Mouse (Mus musculus): ENCODE measurements around the gene Wdr25. TPM values are rescaled to one million over a fixed set of nuclear protein-coding genes. Genes with fewer than 3 reads are reported as not detected.

Wdr25 gene
- total and polyA plus RNA-seq, 3 experiments = 8.7 to 10.8 TPM; not detected in 1

GRCm38 (mm10) chr12:109057736-109058135 lies 164.3 kb downstream of the Wdr25 start:
- no peak overlapping the region for H3K27ac ChIP-seq (ENCODE audit: control insufficient read depth, low read depth, low read length)
- no peak for DNase-seq (ENCODE audit: low read depth, low spot score)
- H3K36me3 ChIP-seq (ENCODE audit: control insufficient read depth in 1 of 2, insufficient read depth in 2 of 2, low read length in 2 of 2) = no peaks in the 10 kb centered on the region
- H3K79me2 ChIP-seq (ENCODE audit: control insufficient read depth, insufficient read depth, low read length, poor library complexity) = no peaks in the 10 kb centered on the region
- no peak overlapping the region for H3K4me3 ChIP-seq (ENCODE audit: control insufficient read depth in 1 of 2, insufficient read depth in 1 of 2, low read depth in 2 of 2, low read length in 2 of 2)
- H3K4me1 ChIP-seq (ENCODE audit: control insufficient read depth in 1 of 2, insufficient read depth in 2 of 2, low read length in 2 of 2) = no peaks in the 10 kb centered on the region
- H3K27me3 ChIP-seq (ENCODE audit: control insufficient read depth in 1 of 2, insufficient read depth in 2 of 2, low read length in 2 of 2) = no peaks in the 10 kb centered on the region
- no peaks in the 10 kb centered on the region for H3K9me3 ChIP-seq (replicated peaks; ENCODE audit: insufficient read depth, low read length)
- no peak for TF ChIP-seq MAFK (IDR thresholded peaks at IDR 0.05; ENCODE audit: borderline replicate concordance, low read depth, low read length)
- TF ChIP-seq KAT2A (conservative IDR thresholded peaks at IDR 0.05; ENCODE audit: low read depth, low read length) = no peak
- TF ChIP-seq TCF12 (IDR thresholded peaks at IDR 0.05; ENCODE audit: low read depth, low read length) = no peak
- no peak for TF ChIP-seq ZKSCAN1 (IDR thresholded peaks at IDR 0.05; ENCODE audit: low read depth, low read length)
- no peak for TF ChIP-seq ETS1 (IDR thresholded peaks at IDR 0.05; ENCODE audit: low read depth, low read length)
- no peak overlapping the region for H3K9ac ChIP-seq (ENCODE audit: control insufficient read depth, low read depth, low read length, poor library complexity, severe bottlenecking)

- Histone ChIP-seq H3K9ac (ENCODE audit: control insufficient read depth, low read depth, low read length, poor library complexity, severe bottlenecking) (no peak overlapping the region), H3K4me1 (ENCODE audit: control insufficient read depth in 1 of 2, insufficient read depth in 2 of 2, low read length in 2 of 2) (no peaks in the 10 kb centered on the region), H3K27ac (ENCODE audit: control insufficient read depth, low read depth, low read length) (no peak overlapping the region), H3K79me2 (ENCODE audit: control insufficient read depth, insufficient read depth, low read length, poor library complexity) (no peaks in the 10 kb centered on the region), H3K27me3 (ENCODE audit: control insufficient read depth in 1 of 2, insufficient read depth in 2 of 2, low read length in 2 of 2) (no peaks in the 10 kb centered on the region), H3K4me3 (ENCODE audit: control insufficient read depth in 1 of 2, insufficient read depth in 1 of 2, low read depth in 2 of 2, low read length in 2 of 2) (no peak overlapping the region), H3K36me3 (ENCODE audit: control insufficient read depth in 1 of 2, insufficient read depth in 2 of 2, low read length in 2 of 2) (no peaks in the 10 kb centered on the region), H3K9me3 (replicated peaks; ENCODE audit: insufficient read depth, low read length) (no peaks in the 10 kb centered on the region)
- no peak for DNase-seq (ENCODE audit: low read depth, low spot score)
- TF ChIP-seq MAFK (IDR thresholded peaks at IDR 0.05; ENCODE audit: borderline replicate concordance, low read depth, low read length) (no peak), E2F4 (IDR thresholded peaks at IDR 0.05; ENCODE audit: borderline replicate concordance, low read depth, low read length) (no peak), RAD21 (IDR thresholded peaks at IDR 0.05; ENCODE audit: low read depth, low read length) (no peak), SIN3A (IDR thresholded peaks at IDR 0.05; ENCODE audit: low read length) (no peak), ZC3H11A (IDR thresholded peaks at IDR 0.05; ENCODE audit: low read depth, low read length) (no peak), CHD2 (IDR thresholded peaks at IDR 0.05; ENCODE audit: low read length) (no peak), GABPA (IDR thresholded peaks at IDR 0.05; ENCODE audit: low read depth, low read length) (no peak), MAZ (IDR thresholded peaks at IDR 0.05; ENCODE audit: low read depth, low read length) (no peak), BHLHE40 (IDR thresholded peaks at IDR 0.05; ENCODE audit: borderline replicate concordance, low read depth, low read length) (no peak), TBP (IDR thresholded peaks at IDR 0.05; ENCODE audit: low read depth, low read length) (no peak), MAX (IDR thresholded peaks at IDR 0.05; ENCODE audit: low read length) (no peak), MXI1 (IDR thresholded peaks at IDR 0.05; ENCODE audit: low read depth, low read length) (no peak), POLR2AphosphoS5 (IDR thresholded peaks at IDR 0.05; ENCODE audit: borderline replicate concordance, low read depth, low read length) (no peak)
Measured at GRCm38 (mm10) chr12:109058660-109059059, 165.2 kb downstream of the Wdr25 start.
